Mouse (Mus musculus) embryonic facial prominence, embryonic 11.5 days (tissue): ENCODE data around the gene Mpi. TPM values are rescaled to one million over a fixed set of nuclear protein-coding genes. Genes with fewer than 3 reads are reported as not detected.

Experiments used
- ATAC-seq: fragments of 200-750 bp; cut with Nextera tagmentation; replicated peaks from 2 replicates; pipeline ENCODE4 v1.8.0; 2017; ENCODE audit warnings: low read depth; ENCODE audit not compliant: insufficient number of reproducible peaks, low FRiP score, low TSS enrichment
- DNase-seq: peaks from one replicate; pipeline ENCODE4 v3.0.0-alpha.2; 2015; ENCODE audit warnings: low spot score
- H3K27ac ChIP-seq: fragments of 300-500 bp; sonication (generic); replicated peaks from 2 replicates; pipeline ENCODE4 v1.5.1; 2014; ENCODE audit warnings: mild to moderate bottlenecking, low read depth, low read length, control low read depth
- H3K27me3 ChIP-seq: fragments of 300-500 bp; sonication (generic); 2 replicates; pipeline ENCODE4 v1.6.1; 2014; ENCODE audit warnings: mild to moderate bottlenecking, low read length, moderate library complexity, mixed read lengths; ENCODE audit not compliant: control insufficient read depth, insufficient read depth
- H3K36me3 ChIP-seq: fragments of 300-500 bp; sonication (generic); replicated peaks from 2 replicates; pipeline ENCODE4 v1.6.1; 2014; ENCODE audit warnings: low read depth, mild to moderate bottlenecking, low read length, moderate library complexity, mixed read lengths; ENCODE audit not compliant: control insufficient read depth, insufficient read depth
- H3K4me1 ChIP-seq: fragments of 300-500 bp; sonication (generic); 2 replicates; pipeline ENCODE4 v1.6.1; 2014; ENCODE audit warnings: low read length, mixed read lengths; ENCODE audit not compliant: control insufficient read depth, insufficient read depth
- H3K4me2 ChIP-seq: fragments of 300-500 bp; sonication (generic); 2 replicates; pipeline ENCODE4 v1.6.1; 2014; ENCODE audit warnings: low read depth, mild to moderate bottlenecking, control low read depth, low read length, moderate library complexity
- H3K4me3 ChIP-seq: fragments of 300-500 bp; sonication (generic); 2 replicates; pipeline ENCODE4 v1.5.1; 2014; ENCODE audit warnings: low read depth, low read length, control low read depth
- H3K9ac ChIP-seq: fragments of 300-500 bp; sonication (generic); replicated peaks from 2 replicates; pipeline ENCODE4 v1.6.1; 2014; ENCODE audit warnings: mild to moderate bottlenecking, control low read depth, low read length
- H3K9me3 ChIP-seq: fragments of 300-500 bp; sonication (generic); replicated peaks from 2 replicates; pipeline ENCODE4 v1.6.1; 2016; ENCODE audit warnings: mild to moderate bottlenecking, low read length, inconsistent platforms, mixed read lengths; ENCODE audit not compliant: control insufficient read depth
- WGBS: fragments of 180-500 bp; shearing (Covaris S2); extraction: QIAGEN DNeasy Blood & Tissue Kit; methylation state at CpG from one replicate; pipeline ENCODE4 v1.1.7; 2014; 5-methylcytosine and 5-hydroxymethylcytosine counted together
- polyA plus RNA-seq: library from polyadenylated mRNA; unstranded; fragments of >200 nt; fragmentation: Nextera tagmentation; extraction: Ambion mirVana; gene quantifications from 2 replicates; pipeline ENCODE4 v1.2.1, GENCODE M21; 2014

Gene Mpi
- polyA plus RNA-seq, 1 experiment from 2014 or later = 41.5 TPM

DNA sequence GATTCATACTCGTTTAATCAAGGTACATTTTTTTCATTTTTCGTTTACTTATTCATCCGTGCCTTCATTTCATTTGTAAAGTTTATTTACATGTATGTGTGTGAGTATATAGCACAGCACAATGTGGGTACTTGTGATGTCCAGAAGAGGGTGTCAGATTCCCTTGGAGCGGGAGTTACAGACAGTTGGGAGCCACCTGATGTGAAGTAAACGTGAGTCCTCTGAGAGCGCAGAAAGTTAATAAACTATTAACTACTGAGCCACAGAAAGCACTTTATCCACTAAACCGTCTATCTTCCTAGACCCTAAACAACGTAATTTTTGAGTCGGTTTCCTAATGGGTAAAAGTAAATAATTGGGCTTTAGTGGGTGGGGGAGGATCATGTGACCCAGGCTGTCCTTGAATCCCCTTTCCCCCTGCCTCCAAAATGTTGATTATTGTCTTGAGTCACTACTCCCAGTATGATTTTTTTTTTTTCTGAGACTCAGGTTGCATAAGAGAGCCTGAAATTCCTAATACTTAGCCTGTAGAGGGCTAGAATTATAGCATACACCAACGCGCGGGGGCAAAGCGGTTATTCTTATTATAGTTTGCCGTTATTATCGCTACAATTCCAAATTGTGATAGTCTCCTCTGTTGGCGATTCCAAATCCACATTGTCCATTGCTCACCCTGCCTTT, 32.0 kb downstream of the Mpi start:
- DNase-seq = no peak
- Histone ChIP-seq H3K9ac (peak overlapping the region; percentile 94), H3K4me3 (peak overlapping the region; percentile 97), H3K36me3 (no peaks in the 10 kb centered on the region), H3K4me2 (peak overlapping the region; percentile 27), H3K27me3 (no peaks in the 10 kb centered on the region), H3K27ac (no peak overlapping the region), H3K9me3 (no peaks in the 10 kb centered on the region), H3K4me1 (no peaks in the 10 kb centered on the region)
- ATAC-seq = no peak
- WGBS = 27% methylated on average over 16 of the region's 16 CpGs

DNA sequence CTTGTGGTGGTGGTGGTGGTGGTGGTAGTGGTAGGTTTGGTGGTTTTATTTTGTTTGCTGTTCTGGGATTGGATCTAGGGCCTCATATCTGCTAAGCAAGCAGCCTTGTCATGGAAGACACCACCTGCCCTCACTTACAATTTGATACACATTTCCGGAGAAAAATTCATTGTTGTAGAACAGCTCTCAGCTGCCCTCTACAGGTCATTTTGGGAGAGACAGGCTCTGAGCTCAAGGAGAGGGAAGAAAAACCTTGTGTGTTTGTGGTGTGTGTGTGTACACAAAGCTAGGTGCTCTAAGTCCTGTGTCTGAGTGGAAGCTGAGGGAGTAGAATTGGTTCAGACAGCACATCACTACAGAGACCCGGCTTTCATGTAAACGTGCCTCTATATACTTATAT, 35.5 kb downstream of the Mpi start:
- H3K4me2 ChIP-seq = no peak overlapping the region
- H3K27ac ChIP-seq = no peak overlapping the region
- H3K9me3 ChIP-seq = no peaks in the 10 kb centered on the region
- H3K27me3 ChIP-seq = no peaks in the 10 kb centered on the region
- peak; percentile 89 for DNase-seq
- no peak overlapping the region for H3K4me3 ChIP-seq
- H3K36me3 ChIP-seq = no peaks in the 10 kb centered on the region
- ATAC-seq = no peak
- WGBS = 13% methylated on average over 3 of the region's 3 CpGs
- H3K4me1 ChIP-seq = no peaks in the 10 kb centered on the region
- no peak overlapping the region for H3K9ac ChIP-seq

DNA sequence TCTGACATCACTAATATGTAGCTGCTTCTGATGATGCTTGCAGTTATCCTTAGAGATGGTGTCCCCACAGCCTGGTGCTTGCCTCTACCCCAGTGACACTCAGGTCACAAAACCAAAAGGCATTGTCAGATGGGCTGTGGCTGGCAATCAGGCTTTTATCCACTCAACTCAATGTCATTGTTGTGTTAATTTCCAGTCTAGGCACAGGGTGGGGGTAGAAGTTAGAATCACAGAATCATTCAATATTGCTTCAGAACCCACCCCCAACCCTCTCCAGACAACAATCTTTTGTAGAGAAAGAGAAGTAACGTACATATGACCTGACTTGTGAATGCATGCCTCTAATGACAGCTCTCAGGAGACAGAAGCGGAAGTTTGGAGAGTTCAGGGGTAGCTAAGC, 42.0 kb downstream of the Mpi start:
- WGBS = 67% methylated on average over 2 of the region's 2 CpGs
- ATAC-seq (no peak), DNase-seq (no peak)
- H3K9me3 ChIP-seq = no peaks in the 10 kb centered on the region
- H3K9ac ChIP-seq = no peak overlapping the region
- no peaks in the 10 kb centered on the region for H3K4me1 ChIP-seq
- no peak overlapping the region for H3K4me2 ChIP-seq
- no peak overlapping the region for H3K27ac ChIP-seq
- peaks cover 6% of the 10 kb centered on the region for H3K27me3 ChIP-seq
- H3K36me3 ChIP-seq = no peaks in the 10 kb centered on the region
- H3K4me3 ChIP-seq = no peak overlapping the region

DNA sequence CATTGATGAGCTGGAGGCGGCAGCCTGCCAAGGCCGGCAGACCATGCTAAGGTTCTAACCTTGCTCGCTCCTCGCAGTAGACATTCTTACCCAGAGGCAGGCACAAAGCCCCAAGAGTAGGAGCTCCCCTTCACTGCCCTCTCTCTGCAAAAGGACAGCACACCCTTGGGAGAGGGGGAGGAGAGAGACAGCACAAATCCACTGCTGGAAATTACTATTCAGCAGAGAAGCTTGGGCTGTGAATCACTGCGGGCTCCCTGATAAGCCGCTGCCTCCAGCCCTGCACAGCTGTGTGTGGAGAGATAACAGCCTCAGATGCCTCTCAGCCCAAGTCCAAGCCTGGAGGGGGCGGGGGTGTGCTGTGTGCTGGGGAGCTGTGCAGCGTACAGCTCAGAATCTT, 46.9 kb downstream of the Mpi start:
- Histone ChIP-seq H3K4me3 (no peak overlapping the region), H3K9ac (no peak overlapping the region), H3K9me3 (no peaks in the 10 kb centered on the region), H3K27me3 (peaks cover 55% of the 10 kb centered on the region), H3K4me2 (no peak overlapping the region; the same call in 1 of the 2 replicates), H3K36me3 (no peaks in the 10 kb centered on the region), H3K27ac (no peak overlapping the region), H3K4me1 (peaks cover 8% of the 10 kb centered on the region)
- ATAC-seq (no peak), DNase-seq (no peak)
- WGBS = 6% methylated on average over 8 of the region's 8 CpGs

DNA sequence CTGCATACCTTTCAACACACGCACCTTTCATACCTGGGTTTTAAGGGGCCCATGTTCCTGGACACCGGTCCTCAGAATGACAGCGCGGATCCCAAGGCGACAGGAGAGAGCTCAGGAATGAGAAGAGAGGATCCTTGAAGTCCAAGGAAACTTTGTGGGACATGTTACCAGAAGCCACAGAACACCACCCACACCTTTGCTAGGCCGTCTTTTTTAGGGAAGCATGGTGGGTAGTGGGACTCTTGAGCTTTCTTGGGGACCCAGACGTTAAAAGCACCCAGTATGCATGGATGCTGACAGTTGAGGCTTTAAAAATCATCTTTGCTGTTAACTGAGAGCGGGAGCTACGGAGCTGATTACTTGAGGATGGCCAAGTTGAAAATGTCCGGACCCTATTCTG, 47.7 kb downstream of the Mpi start:
- 40% methylated on average over 10 of the region's 10 CpGs for WGBS
- ATAC-seq (no peak), DNase-seq (no peak)
- no peak overlapping the region for H3K4me3 ChIP-seq
- H3K9ac ChIP-seq = no peak overlapping the region
- no peak overlapping the region for H3K27ac ChIP-seq
- H3K27me3 ChIP-seq = peaks cover 62% of the 10 kb centered on the region
- no peak overlapping the region for H3K4me2 ChIP-seq
- H3K36me3 ChIP-seq = no peaks in the 10 kb centered on the region
- peaks cover 8% of the 10 kb centered on the region for H3K4me1 ChIP-seq
- no peaks in the 10 kb centered on the region for H3K9me3 ChIP-seq

DNA sequence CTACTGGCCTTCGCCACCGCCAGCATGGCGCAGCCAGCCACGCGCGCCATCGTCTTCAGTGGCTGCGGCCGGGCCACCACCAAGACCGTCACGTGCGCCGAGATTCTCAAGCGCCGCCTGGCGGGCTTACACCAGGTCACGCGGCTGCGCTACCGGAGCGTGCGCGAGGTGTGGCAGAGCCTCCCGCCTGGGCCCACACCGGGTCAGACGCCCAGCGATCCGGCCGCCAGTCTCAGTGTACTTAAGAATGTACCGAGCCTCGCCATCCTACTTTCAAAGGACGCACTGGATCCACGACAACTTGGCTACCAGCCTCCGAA, 48.2 kb downstream of the Mpi start:
- Histone ChIP-seq H3K27me3 (peaks cover 62% of the 10 kb centered on the region), H3K9ac (peak overlapping the region; percentile 47), H3K9me3 (no peaks in the 10 kb centered on the region), H3K4me3 (peak overlapping the region; percentile 39), H3K36me3 (no peaks in the 10 kb centered on the region), H3K4me2 (peak overlapping the region; percentile 89), H3K27ac (no peak overlapping the region), H3K4me1 (peaks cover 8% of the 10 kb centered on the region)
- DNase-seq = peak; percentile 63
- WGBS = under 1% methylated on average over 34 of the region's 34 CpGs
- ATAC-seq = peak; percentile 45; the same call in 1 of the 2 replicates

DNA sequence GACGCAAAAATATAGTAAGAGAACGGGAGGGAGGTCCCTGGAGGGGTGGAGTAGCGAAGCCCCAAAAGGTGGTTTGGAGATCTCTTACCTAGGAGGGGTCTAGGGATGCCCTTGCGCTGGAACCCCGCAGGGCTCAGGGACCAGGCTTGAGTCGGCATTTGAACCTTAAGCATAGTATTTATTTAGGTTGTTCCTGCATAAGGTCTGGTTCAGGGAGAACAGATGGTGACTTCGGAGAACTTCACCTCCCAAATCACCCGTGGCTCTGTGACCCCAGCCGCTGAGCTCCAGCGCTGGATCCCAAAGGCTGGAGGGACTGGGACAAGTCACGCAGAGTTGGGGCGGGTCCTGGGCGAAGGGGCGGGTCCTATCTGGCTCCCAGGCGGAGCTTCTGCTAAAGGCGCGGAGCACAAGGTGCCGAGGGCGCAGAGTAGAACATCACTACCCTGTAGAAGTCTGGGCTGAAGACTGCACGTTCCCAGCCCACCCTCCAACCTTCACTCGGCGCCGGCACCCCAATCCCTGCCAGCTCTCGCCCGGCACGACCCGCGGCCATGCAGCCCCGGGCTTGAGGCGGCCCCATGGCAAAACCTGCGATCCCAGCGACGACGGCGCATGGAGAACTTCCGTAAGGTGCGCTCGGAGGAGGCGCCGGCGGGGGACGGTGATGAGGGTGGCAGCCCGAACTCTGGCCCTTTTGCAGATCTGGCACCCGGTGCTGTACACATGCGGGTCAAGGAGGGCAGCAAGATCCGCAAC, 48.8 kb downstream of the Mpi start, which contains the start of gene Rpp25:
Rpp25 (plus strand) TSS at position 405 of the 759 bp plus-strand sequence.
- DNase-seq (peak; percentile 56), ATAC-seq (peak; percentile 66)
- Histone ChIP-seq H3K4me3 (peak within 1 kb of the TSS; percentile 39), H3K27ac (no peak within 1 kb of the TSS), H3K27me3 (peaks cover 62% of the 10 kb centered on the region), H3K9me3 (no peaks in the 10 kb centered on the region), H3K9ac (peak within 1 kb of the TSS; percentile 47), H3K4me1 (peaks cover 8% of the 10 kb centered on the region), H3K36me3 (no peaks in the 10 kb centered on the region), H3K4me2 (peak within 1 kb of the TSS; percentile 89)
- under 1% methylated on average over 46 of the region's 46 CpGs for WGBS
